Mouse (Mus musculus): ENCODE results near the gene Nptx2. TPM values are rescaled to one million over a fixed set of nuclear protein-coding genes. Genes with fewer than 3 reads are reported as not detected.

Gene Nptx2
- 1.8 and 2.4 TPM in 2 replicates for polyA plus RNA-seq (2016; fragmentation: Nextera tagmentation; extraction: Ambion mirVana)

GRCm38 (mm10) chr5:144545653-144546422 lies at the start of gene Nptx2:
Gene Nptx2 (plus strand): TSS chr5:144545902.
- ATAC-seq (ENCODE audit: low FRiP score, low read depth), result peak; percentile 89
- H3K36me3 ChIP-seq, result no peaks in the 10 kb centered on the region
- H3K9ac ChIP-seq (replicated peaks), result peak within 1 kb of the TSS; percentile 49
- under 1% methylated on average over 99 of the region's 99 CpGs for WGBS
- peaks cover 65% of the 10 kb centered on the region for H3K27me3 ChIP-seq
- H3K4me2 ChIP-seq (replicated peaks), result peak within 1 kb of the TSS; percentile 56
- H3K4me1 ChIP-seq, result peaks cover 43% of the 10 kb centered on the region
- peak within 1 kb of the TSS; percentile 42 for H3K4me3 ChIP-seq
- H3K9me3 ChIP-seq, result no peaks in the 10 kb centered on the region
- peak within 1 kb of the TSS; percentile 21; the same call in 1 of the 2 replicates for H3K27ac ChIP-seq (replicated peaks)

- Histone ChIP-seq H3K9me3 (no peaks in the 10 kb centered on the region), H3K4me3 (no peak overlapping the region), H3K4me1 (no peaks in the 10 kb centered on the region), H3K9ac (replicated peaks) (no peak overlapping the region), H3K27ac (replicated peaks) (no peak overlapping the region), H3K36me3 (no peaks in the 10 kb centered on the region), H3K27me3 (no peaks in the 10 kb centered on the region), H3K4me2 (replicated peaks) (no peak overlapping the region)
- no peak for ATAC-seq (ENCODE audit: low FRiP score, low read depth)
- WGBS, result 86% methylated on average over 7 of the region's 7 CpGs
Measured at GRCm38 (mm10) chr5:144496481-144496880, 49.2 kb upstream of the Nptx2 start.

DNA sequence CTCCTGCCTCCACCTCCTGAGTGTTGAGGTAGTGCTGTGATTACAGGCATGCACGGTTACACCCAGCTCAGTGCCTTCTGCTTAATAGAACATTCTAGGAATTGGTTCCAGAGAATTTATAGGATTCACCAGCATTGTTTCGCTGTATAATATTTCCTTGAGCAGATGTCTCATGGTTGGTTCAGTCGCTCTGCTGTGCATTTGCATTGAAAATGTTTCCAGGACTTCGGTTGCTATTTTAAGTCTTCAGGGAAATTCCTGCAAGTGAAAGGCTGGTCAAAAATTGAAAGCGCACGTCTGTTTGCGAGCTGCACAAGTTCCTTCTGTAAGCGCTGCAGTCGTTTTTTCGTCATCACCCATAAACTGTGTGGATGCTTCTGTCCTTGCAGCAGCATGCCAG lies 41.5 kb upstream of the Nptx2 start:
- H3K27ac ChIP-seq (replicated peaks), result no peak overlapping the region
- no peak overlapping the region for H3K9ac ChIP-seq (replicated peaks)
- H3K27me3 ChIP-seq, result no peaks in the 10 kb centered on the region
- peaks cover 1% of the 10 kb centered on the region for H3K4me1 ChIP-seq
- ATAC-seq (ENCODE audit: low FRiP score, low read depth), result no peak
- H3K4me2 ChIP-seq (replicated peaks), result no peak overlapping the region
- no peaks in the 10 kb centered on the region for H3K9me3 ChIP-seq
- 95% methylated on average over 10 of the region's 10 CpGs for WGBS
- no peak overlapping the region for H3K4me3 ChIP-seq
- no peaks in the 10 kb centered on the region for H3K36me3 ChIP-seq

GRCm38 (mm10) chr5:144505731-144506130 lies 40.0 kb upstream of the Nptx2 start:
- ATAC-seq (ENCODE audit: low FRiP score, low read depth), result no peak
- H3K9ac ChIP-seq (replicated peaks), result no peak overlapping the region
- H3K4me3 ChIP-seq, result no peak overlapping the region
- WGBS, result 87% methylated on average over 2 of the region's 2 CpGs
- no peak overlapping the region for H3K27ac ChIP-seq (replicated peaks)
- H3K4me1 ChIP-seq, result peaks cover 11% of the 10 kb centered on the region
- no peaks in the 10 kb centered on the region for H3K9me3 ChIP-seq
- no peak overlapping the region for H3K4me2 ChIP-seq (replicated peaks)
- no peaks in the 10 kb centered on the region for H3K27me3 ChIP-seq
- no peaks in the 10 kb centered on the region for H3K36me3 ChIP-seq

GRCm38 (mm10) chr5:144506156-144506555 lies 39.5 kb upstream of the Nptx2 start:
- H3K4me2 ChIP-seq (replicated peaks), result no peak overlapping the region
- H3K9me3 ChIP-seq, result no peaks in the 10 kb centered on the region
- H3K9ac ChIP-seq (replicated peaks), result no peak overlapping the region
- peaks cover 11% of the 10 kb centered on the region for H3K4me1 ChIP-seq
- H3K36me3 ChIP-seq, result no peaks in the 10 kb centered on the region
- no peaks in the 10 kb centered on the region for H3K27me3 ChIP-seq
- no peak overlapping the region for H3K4me3 ChIP-seq
- WGBS, result 42% methylated on average over 4 of the region's 4 CpGs
- no peak for ATAC-seq (ENCODE audit: low FRiP score, low read depth)
- H3K27ac ChIP-seq (replicated peaks), result no peak overlapping the region

GRCm38 (mm10) chr5:144506689-144507552 lies 38.8 kb upstream of the Nptx2 start:
- Histone ChIP-seq H3K4me3 (no peak overlapping the region), H3K4me1 (peaks cover 11% of the 10 kb centered on the region), H3K9me3 (no peaks in the 10 kb centered on the region), H3K9ac (replicated peaks) (no peak overlapping the region), H3K4me2 (replicated peaks) (no peak overlapping the region), H3K27ac (replicated peaks) (no peak overlapping the region), H3K27me3 (no peaks in the 10 kb centered on the region), H3K36me3 (no peaks in the 10 kb centered on the region)
- no peak for ATAC-seq (ENCODE audit: low FRiP score, low read depth)
- 44% methylated on average over 26 of the region's 26 CpGs for WGBS

GRCm38 (mm10) chr5:144509431-144509830 lies 36.3 kb upstream of the Nptx2 start:
- no peak for ATAC-seq (ENCODE audit: low FRiP score, low read depth)
- Histone ChIP-seq H3K4me2 (replicated peaks) (no peak overlapping the region), H3K9ac (replicated peaks) (no peak overlapping the region), H3K27ac (replicated peaks) (no peak overlapping the region), H3K4me1 (peaks cover 11% of the 10 kb centered on the region), H3K4me3 (no peak overlapping the region), H3K9me3 (no peaks in the 10 kb centered on the region), H3K27me3 (no peaks in the 10 kb centered on the region), H3K36me3 (no peaks in the 10 kb centered on the region)
- 33% methylated on average over 7 of the region's 7 CpGs for WGBS

DNA sequence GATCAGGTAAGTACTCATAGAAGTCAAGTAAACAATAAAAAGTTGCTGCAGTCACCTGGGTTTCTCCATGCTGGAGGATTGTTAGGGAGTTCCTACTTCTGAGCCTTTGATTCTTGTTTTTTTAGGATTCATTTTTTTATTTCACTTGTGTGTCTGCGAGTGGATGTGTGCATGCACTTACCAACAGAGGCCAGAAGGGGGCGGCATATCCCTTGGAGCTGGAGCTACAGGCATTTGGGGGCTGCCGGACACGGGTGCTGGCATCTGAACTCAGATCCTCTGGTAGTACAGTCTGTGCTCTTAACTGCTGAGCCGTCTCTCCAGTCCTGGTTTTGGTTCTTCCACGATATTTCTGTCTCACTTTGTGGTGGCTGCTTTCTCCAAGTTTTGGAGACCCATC lies 31.0 kb upstream of the Nptx2 start:
- Histone ChIP-seq H3K9ac (replicated peaks) (no peak overlapping the region), H3K4me3 (no peak overlapping the region), H3K9me3 (no peaks in the 10 kb centered on the region), H3K27me3 (no peaks in the 10 kb centered on the region), H3K4me1 (peaks cover 4% of the 10 kb centered on the region; the same call in 1 of the 2 replicates), H3K36me3 (no peaks in the 10 kb centered on the region), H3K4me2 (replicated peaks) (no peak overlapping the region), H3K27ac (replicated peaks) (no peak overlapping the region)
- no peak for ATAC-seq (ENCODE audit: low FRiP score, low read depth)
- WGBS, result 70% methylated on average over 6 of the region's 6 CpGs

- H3K36me3 ChIP-seq, result no peaks in the 10 kb centered on the region
- H3K9me3 ChIP-seq, result no peaks in the 10 kb centered on the region
- H3K9ac ChIP-seq (replicated peaks), result no peak overlapping the region
- H3K4me2 ChIP-seq (replicated peaks), result no peak overlapping the region
- 89% methylated on average over 4 of the region's 4 CpGs for WGBS
- H3K4me1 ChIP-seq, result 0 out of 2 replicates have a peak, but pooled peaks cover under 1% of the 10 kb centered on the region
- no peak for ATAC-seq (ENCODE audit: low FRiP score, low read depth)
- no peak overlapping the region for H3K27ac ChIP-seq (replicated peaks)
- no peak overlapping the region for H3K4me3 ChIP-seq
- H3K27me3 ChIP-seq, result no peaks in the 10 kb centered on the region
Measured at GRCm38 (mm10) chr5:144515241-144515640, 30.5 kb upstream of the Nptx2 start.

DNA sequence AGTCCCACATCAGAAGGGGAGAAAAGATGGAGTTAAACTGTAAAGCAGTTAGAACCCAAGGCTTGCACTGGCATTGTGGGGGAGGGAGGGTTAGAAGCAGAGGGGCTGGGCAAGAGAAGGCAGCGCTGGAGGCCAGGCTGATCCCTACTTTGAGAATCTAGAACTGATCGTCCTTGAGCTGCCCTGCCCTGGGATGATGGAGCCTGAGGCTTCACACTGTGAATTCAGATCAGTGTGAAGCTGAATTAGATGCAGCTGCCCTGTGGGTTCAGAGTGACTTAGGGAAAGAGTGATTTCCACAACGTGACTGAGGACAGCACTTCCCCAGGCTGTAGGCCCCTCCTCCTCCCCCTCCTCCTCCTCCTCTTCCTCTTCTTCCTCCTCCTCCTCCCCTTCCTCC lies 25.6 kb upstream of the Nptx2 start:
- no peak overlapping the region for H3K4me3 ChIP-seq
- H3K4me2 ChIP-seq (replicated peaks), result no peak overlapping the region
- no peak overlapping the region for H3K27ac ChIP-seq (replicated peaks)
- H3K36me3 ChIP-seq, result no peaks in the 10 kb centered on the region
- H3K27me3 ChIP-seq, result no peaks in the 10 kb centered on the region
- no peaks in the 10 kb centered on the region for H3K4me1 ChIP-seq
- H3K9ac ChIP-seq (replicated peaks), result no peak overlapping the region
- WGBS, result 40% methylated on average over 3 of the region's 3 CpGs
- ATAC-seq (ENCODE audit: low FRiP score, low read depth), result no peak
- H3K9me3 ChIP-seq, result no peaks in the 10 kb centered on the region

- H3K36me3 ChIP-seq, result no peaks in the 10 kb centered on the region
- 88% methylated on average over 10 of the region's 10 CpGs for WGBS
- ATAC-seq (ENCODE audit: low FRiP score, low read depth), result no peak
Measured at GRCm38 (mm10) chr5:144524774-144525173, 20.9 kb upstream of the Nptx2 start.

GRCm38 (mm10) chr5:144529123-144529522 lies 16.6 kb upstream of the Nptx2 start:
- no peaks in the 10 kb centered on the region for H3K27me3 ChIP-seq
- ATAC-seq (ENCODE audit: low FRiP score, low read depth), result no peak
- no peak overlapping the region for H3K4me3 ChIP-seq
- 95% methylated on average over 11 of the region's 11 CpGs for WGBS
- H3K27ac ChIP-seq (replicated peaks), result no peak overlapping the region
- H3K4me2 ChIP-seq (replicated peaks), result no peak overlapping the region
- H3K4me1 ChIP-seq, result no peaks in the 10 kb centered on the region
- H3K9ac ChIP-seq (replicated peaks), result no peak overlapping the region
- no peaks in the 10 kb centered on the region for H3K36me3 ChIP-seq
- H3K9me3 ChIP-seq, result no peaks in the 10 kb centered on the region

More at GRCm38 (mm10) chr5:144524774-144525173, 20.9 kb upstream of the Nptx2 start:
- Histone ChIP-seq H3K4me3 (no peak overlapping the region), H3K9me3 (no peaks in the 10 kb centered on the region), H3K4me2 (replicated peaks) (no peak overlapping the region), H3K27ac (replicated peaks) (no peak overlapping the region), H3K9ac (replicated peaks) (no peak overlapping the region), H3K4me1 (no peaks in the 10 kb centered on the region), H3K27me3 (no peaks in the 10 kb centered on the region)
